In the genomic region with DNA sequence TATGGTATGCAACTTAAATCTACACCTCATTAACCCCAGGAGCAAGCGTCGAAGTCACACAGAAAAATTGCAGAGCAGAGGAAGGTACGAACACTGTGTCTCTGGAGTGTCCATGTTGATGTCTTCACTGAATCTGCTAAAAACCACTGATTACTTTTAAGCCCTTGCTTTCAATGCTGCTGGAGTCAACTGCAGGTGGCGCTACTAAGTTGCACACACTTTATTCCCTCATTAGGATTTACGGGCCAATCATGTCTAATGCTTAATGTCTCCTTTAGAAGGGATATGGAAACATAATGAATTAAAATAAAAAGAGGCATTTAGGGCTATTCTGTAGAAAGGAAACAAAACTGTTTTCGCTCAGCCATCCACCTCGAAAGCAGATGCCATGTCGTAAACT, we compare ENCODE assay signal across 9 mouse cellular contexts. TPM values are rescaled to one million over a fixed set of nuclear protein-coding genes. Genes with fewer than 3 reads are reported as not detected.
DNase-seq lines count a peak whose midpoint lies in the region; ATAC-seq and TF ChIP-seq lines count a peak whose summit lies in the region.
"Had no signal": no experiment of that assay in that cellular context is flagged by ENCODE, and none has a peak within 500 bp of the region (broad histone marks: within the 10 kb centered on the region; RNA-seq: fewer than 3 reads in every experiment).

No protein-coding gene starts in this region.

- H3K36me3 ChIP-seq in kidney, adult 2 months (ENCODE audit: control insufficient read depth, insufficient read depth, low read length) = peaks cover 6% of the 10 kb centered on the region; the same call in 1 of the 2 replicates
- H3K36me3 ChIP-seq in neural tube, embryonic 11.5 days (ENCODE audit: control insufficient read depth, insufficient read depth, low read length) = peaks cover 30% of the 10 kb centered on the region

- H3K4me1 ChIP-seq in kidney, adult 2 months (ENCODE audit: control insufficient read depth, insufficient read depth, low read length) = no peaks in the 10 kb centered on the region
- H3K4me1 ChIP-seq in neural tube, embryonic 11.5 days (ENCODE audit: control insufficient read depth, insufficient read depth, low read length) = peaks cover 5% of the 10 kb centered on the region; the same call in 1 of the 2 replicates
- H3K4me1 ChIP-seq: midbrain, embryonic 12.5 days had no signal

- no peak overlapping the region for H3K27ac ChIP-seq in kidney, adult 2 months (ENCODE audit: insufficient read depth, low read depth, low read length)
- H3K27ac ChIP-seq in neural tube, embryonic 11.5 days (ENCODE audit: low read depth, low read length) = no peak overlapping the region
- H3K27ac ChIP-seq: midbrain, embryonic 12.5 days had no signal

- TF ChIP-seq CTCF in kidney, adult 2 months (conservative IDR thresholded peaks at IDR 0.05; ENCODE audit: insufficient read depth, insufficient read length, low read depth, low read length) = no peak

- H3K9me3 ChIP-seq in neural tube, embryonic 11.5 days (ENCODE audit: control insufficient read depth, low read length) = no peaks in the 10 kb centered on the region
- H3K9me3 ChIP-seq: midbrain, embryonic 12.5 days had no signal

- ATAC-seq in neural tube, embryonic 11.5 days (ENCODE audit: insufficient read depth, low FRiP score, low TSS enrichment) = no peak

- WGBS in kidney, adult 2 months = 68% methylated on average over 8 of the region's 8 CpGs
- 49% methylated on average over 8 of the region's 8 CpGs for WGBS in neural tube, embryonic 11.5 days

- no peak for TF ChIP-seq POLR2A in kidney, adult 2 months (IDR thresholded peaks at IDR 0.05; ENCODE audit: low read depth, low read length)

- no peak overlapping the region for H3K4me3 ChIP-seq in kidney, adult 2 months (ENCODE audit: insufficient read depth, low read depth, low read length)
- H3K4me3 ChIP-seq in neural tube, embryonic 11.5 days (ENCODE audit: low read depth, low read length) = no peak overlapping the region
- H3K4me3 ChIP-seq: midbrain, embryonic 12.5 days had no signal

- DNase-seq in adrenal gland, postnatal 10 days = peak; percentile 18
- no peak for DNase-seq in adrenal gland, adult 18-20 months (ENCODE audit: low spot score in 2 of 2)
- DNase-seq in kidney, adult 2 months = peak; percentile 27
- no peak for DNase-seq in kidney, adult 18-20 months
- DNase-seq in neural tube, embryonic 11.5 days (ENCODE audit: low spot score) = peak; percentile 19
- no peak for DNase-seq in neural tube, embryonic 10.5 days (ENCODE audit: extremely low spot score, low spot score)
- peak; percentile 16 for DNase-seq in retina, postnatal 1 day
- DNase-seq in urinary bladder, postnatal 10 days (ENCODE audit: low spot score) = no peak

- H3K27me3 ChIP-seq in kidney, adult 2 months (replicated peaks; ENCODE audit: control insufficient read depth, insufficient read depth, low read length) = no peaks in the 10 kb centered on the region
- no peaks in the 10 kb centered on the region for H3K27me3 ChIP-seq in neural tube, embryonic 11.5 days (ENCODE audit: control insufficient read depth, insufficient read depth, low read length)
- H3K27me3 ChIP-seq: midbrain, embryonic 12.5 days had no signal

- H3K4me2 ChIP-seq in neural tube, embryonic 11.5 days (ENCODE audit: low read depth) = no peak overlapping the region
- H3K4me2 ChIP-seq: midbrain, embryonic 12.5 days had no signal

- no peak overlapping the region for H3K9ac ChIP-seq in neural tube, embryonic 11.5 days (ENCODE audit: low read length)
- H3K9ac ChIP-seq: midbrain, embryonic 12.5 days had no signal

RNA-seq across cellular contexts. Expression of gene Zfp507, which starts 12.6 kb away (rescaled TPM):
- 10 to 100 TPM; 23.8 to 26.7 TPM for total RNA-seq in adrenal gland, postnatal 10 days (2021)
- total RNA-seq in adrenal gland, adult 18-20 months (2021) = 10 to 100 TPM; 23.5 to 26.6 TPM
- polyA plus RNA-seq in kidney, adult 2 months (2012; rRNA removed) = 6.4 and 7.0 TPM in 2 replicates
- 15.8 and 18.1 TPM in 2 replicates for polyA plus RNA-seq in neural tube, embryonic 11.5 days (2014; fragmentation: Nextera tagmentation; extraction: Ambion mirVana)

RNA-seq across cellular contexts. Expression of gene Dpy19l3, which starts 35.9 kb away (rescaled TPM):
- total RNA-seq in adrenal gland, postnatal 10 days (2021) = 10 to 100 TPM; 39.5 to 39.8 TPM
- 10 to 100 TPM; 51.0 to 57.2 TPM for total RNA-seq in adrenal gland, adult 18-20 months (2021)
- 5.8 and 6.7 TPM in 2 replicates for polyA plus RNA-seq in kidney, adult 2 months (2012; rRNA removed)
- 26.5 and 34.2 TPM in 2 replicates for polyA plus RNA-seq in neural tube, embryonic 11.5 days (2014; fragmentation: Nextera tagmentation; extraction: Ambion mirVana)

Comparison
In these comparisons a context has a peak if more than half of its experiments do, and no peak if none do; other contexts are left out.
1. DNase-seq: peak in adrenal gland, postnatal 10 days (single experiment), kidney, adult 2 months (single experiment), neural tube, embryonic 11.5 days (single experiment) and retina, postnatal 1 day (single experiment); none in adrenal gland, adult 18-20 months (0 of 2), kidney, adult 18-20 months (single experiment), neural tube, embryonic 10.5 days (single experiment) and urinary bladder, postnatal 10 days (single experiment).